Mouse (Mus musculus) myocyte (in vitro differentiated cells): ENCODE results near the gene Kcnk10.

Source experiments
- E2F4 ChIP-seq: IDR thresholded peaks from one replicate; pipeline ENCODE4 v1.6.1; 2011; ENCODE audit warnings: mild to moderate bottlenecking, control low read depth, moderate library complexity; ENCODE audit not compliant: insufficient read depth
- MAX ChIP-seq: IDR thresholded peaks from one replicate; pipeline ENCODE4 v1.6.1; 2011; ENCODE audit warnings: low read depth, mild to moderate bottlenecking, control low read depth
- MYOG ChIP-seq, 3 experiments: IDR thresholded peaks; one replicate each; pipeline ENCODE4 v1.6.1; 2011; ENCODE audit warnings: control low read depth in 2 of 3, low read depth in 2 of 3, mild to moderate bottlenecking in 2 of 3; ENCODE audit not compliant: insufficient read length in 2 of 3, control insufficient read depth in 1 of 3, insufficient read depth in 1 of 3
- POLR2A ChIP-seq: IDR thresholded peaks from one replicate; pipeline ENCODE4 v1.6.1; 2011; ENCODE audit warnings: low read depth, mild to moderate bottlenecking, control low read depth, moderate library complexity; ENCODE audit not compliant: insufficient read length
- TCF12 ChIP-seq: IDR thresholded peaks from one replicate; pipeline ENCODE4 v1.6.1; 2011; ENCODE audit warnings: mild to moderate bottlenecking, control low read depth; ENCODE audit not compliant: poor library complexity, insufficient read depth, severe bottlenecking
- USF1 ChIP-seq: IDR thresholded peaks from one replicate; pipeline ENCODE4 v1.6.1; 2011; ENCODE audit warnings: low read depth, mild to moderate bottlenecking, control low read depth, moderate library complexity

DNA sequence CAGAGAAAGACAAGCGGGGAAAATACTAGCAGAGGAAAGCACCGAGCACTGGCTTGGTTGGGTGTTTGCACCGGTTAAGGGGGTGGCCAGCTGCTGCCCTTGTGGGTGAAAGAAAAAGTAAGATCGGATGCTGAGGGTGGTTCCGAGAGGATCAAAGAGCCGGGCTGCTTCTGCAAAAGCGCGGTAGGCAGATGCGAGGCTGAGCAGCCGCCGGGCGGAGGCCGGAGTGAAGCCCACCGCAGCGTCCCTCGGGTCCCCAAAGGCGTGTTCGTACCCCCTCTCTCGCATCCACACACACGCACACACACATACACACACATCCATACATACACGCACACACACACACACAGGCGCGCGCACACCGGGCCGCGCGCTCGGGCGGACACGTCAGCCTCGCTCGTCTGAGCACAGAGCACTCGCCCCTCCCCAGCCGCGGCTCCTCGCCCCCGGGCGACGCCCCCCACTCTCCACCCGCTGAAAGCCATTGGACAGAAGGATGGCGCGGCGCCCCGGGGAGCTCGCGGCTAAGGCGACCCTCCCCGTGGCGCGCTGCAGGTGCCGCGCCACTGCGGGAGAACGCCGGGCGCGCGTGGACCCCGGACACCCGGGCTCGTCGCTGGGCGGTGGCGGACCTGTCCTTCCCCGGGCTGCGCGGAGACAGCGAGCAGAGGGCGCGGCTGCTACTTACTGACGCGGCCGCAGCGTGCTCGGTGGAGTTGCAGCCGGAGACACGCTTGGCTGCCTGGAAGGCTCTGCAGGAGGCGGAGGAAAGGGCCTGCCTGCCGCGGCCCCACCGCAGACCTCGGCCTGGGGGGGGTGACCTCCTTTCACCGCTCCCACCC, 3.5 kb downstream of the Kcnk10 start:
- TF ChIP-seq POLR2A (no peak), MAX (no peak), MYOG (IDR thresholded peaks at IDR 0.05; ENCODE audit: control insufficient read depth in 1 of 3, insufficient read depth in 1 of 3, insufficient read length in 2 of 3, low read depth in 2 of 3) (no peak), USF1 (no peak), E2F4 (no peak), TCF12 (no peak)
